In the genomic region with DNA sequence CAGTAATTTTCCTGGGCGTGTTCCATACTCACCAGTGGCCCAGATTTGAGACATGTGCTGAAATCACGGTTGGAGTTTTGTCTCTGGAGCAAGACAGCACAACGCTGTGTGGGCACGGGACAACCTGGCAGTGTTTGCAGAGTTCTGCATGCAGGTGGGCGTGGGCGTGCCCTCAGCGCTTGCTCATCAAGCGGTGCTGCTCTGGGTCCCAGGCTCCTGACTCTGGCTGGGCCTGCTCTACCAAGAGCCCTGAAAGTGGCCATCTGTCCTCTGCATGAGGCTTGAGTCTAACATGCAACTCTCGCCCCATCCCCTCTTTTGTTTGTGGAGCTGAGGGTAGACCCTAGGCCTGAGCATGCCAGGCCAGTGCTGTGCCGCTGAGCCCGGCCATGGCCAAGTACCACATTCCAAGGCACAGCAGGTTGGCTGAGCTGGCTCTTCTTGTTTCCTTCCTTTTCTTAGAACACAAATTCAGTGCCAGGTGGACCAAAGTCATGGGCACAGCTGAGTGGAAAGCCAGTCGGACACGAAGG, we compare ENCODE assay signal across 12 mouse cellular contexts. TPM values are rescaled to one million over a fixed set of nuclear protein-coding genes. Genes with fewer than 3 reads are reported as not detected.
A peak's percentile ranks its signal among the peaks of the same experiment; 100 is the strongest.
DNase-seq lines count a peak whose midpoint lies in the region; ATAC-seq lines count a peak whose summit lies in the region.
"Had no signal": no experiment of that assay in that cellular context is flagged by ENCODE, and none has a peak within 500 bp of the region (broad histone marks: within the 10 kb centered on the region; RNA-seq: fewer than 3 reads in every experiment).

No protein-coding gene starts in this region.

- peaks cover 42% of the 10 kb centered on the region for H3K36me3 ChIP-seq in hindbrain, embryonic 15.5 days
- peaks cover 97% of the 10 kb centered on the region for H3K36me3 ChIP-seq in hindbrain, embryonic 10.5 days
- H3K36me3 ChIP-seq in intestine, embryonic 16.5 days (ENCODE audit: control insufficient read depth, insufficient read depth, low read length) = peaks cover 19% of the 10 kb centered on the region; the same call in 1 of the 2 replicates

- ATAC-seq in hindbrain, embryonic 15.5 days (ENCODE audit: low FRiP score, low read depth) = no peak
- no peak for ATAC-seq in intestine, embryonic 16.5 days

- no peak overlapping the region for H3K4me2 ChIP-seq in hindbrain, embryonic 15.5 days
- H3K4me2 ChIP-seq in intestine, embryonic 16.5 days (ENCODE audit: low read depth, low read length) = no peak overlapping the region
- H3K4me2 ChIP-seq: midbrain, embryonic 11.5 days had no signal

- no peak overlapping the region for H3K4me3 ChIP-seq in hindbrain, embryonic 15.5 days
- H3K4me3 ChIP-seq in hindbrain, embryonic 10.5 days = no peak overlapping the region
- H3K4me3 ChIP-seq in intestine, embryonic 16.5 days (ENCODE audit: low read length) = no peak overlapping the region
- H3K4me3 ChIP-seq: heart, adult 2 months had no signal

- peaks cover 19% of the 10 kb centered on the region for H3K4me1 ChIP-seq in hindbrain, embryonic 15.5 days (replicated peaks)
- peaks cover 14% of the 10 kb centered on the region for H3K4me1 ChIP-seq in hindbrain, embryonic 10.5 days (replicated peaks)
- H3K4me1 ChIP-seq in intestine, embryonic 16.5 days (ENCODE audit: control insufficient read depth, insufficient read depth, low read length) = peaks cover 4% of the 10 kb centered on the region

- H3K9me3 ChIP-seq in hindbrain, embryonic 15.5 days = no peaks in the 10 kb centered on the region
- H3K9me3 ChIP-seq in hindbrain, embryonic 10.5 days = no peaks in the 10 kb centered on the region
- H3K9me3 ChIP-seq in intestine, embryonic 16.5 days (ENCODE audit: control insufficient read depth, low read length) = no peaks in the 10 kb centered on the region

- no peaks in the 10 kb centered on the region for H3K27me3 ChIP-seq in hindbrain, embryonic 15.5 days
- no peaks in the 10 kb centered on the region for H3K27me3 ChIP-seq in hindbrain, embryonic 10.5 days (ENCODE audit: insufficient read depth, poor library complexity, severe bottlenecking)
- H3K27me3 ChIP-seq in intestine, embryonic 16.5 days (replicated peaks; ENCODE audit: control insufficient read depth, insufficient read depth, low read length) = no peaks in the 10 kb centered on the region

- H3K9ac ChIP-seq in hindbrain, embryonic 15.5 days = no peak overlapping the region
- H3K9ac ChIP-seq in intestine, embryonic 16.5 days (ENCODE audit: low read depth, low read length) = no peak overlapping the region

- 91% methylated on average over 13 of the region's 13 CpGs for WGBS in hindbrain, embryonic 15.5 days
- WGBS in hindbrain, embryonic 10.5 days = 92% methylated on average over 13 of the region's 13 CpGs
- 92% methylated on average over 13 of the region's 13 CpGs for WGBS in intestine, embryonic 16.5 days

- H3K27ac ChIP-seq in hindbrain, embryonic 15.5 days (replicated peaks) = 0 out of 2 replicates have a peak overlapping the region, but pooled peaks have one; percentile 11
- no peak overlapping the region for H3K27ac ChIP-seq in hindbrain, embryonic 10.5 days
- no peak overlapping the region for H3K27ac ChIP-seq in intestine, embryonic 16.5 days (ENCODE audit: low read length)
- H3K27ac ChIP-seq: heart, adult 2 months had no signal

- DNase-seq in hindbrain, embryonic 10.5 days (ENCODE audit: low spot score) = no peak
- peak; percentile 81 for DNase-seq in cerebellum, adult 9-10 months
- peak; percentile 39 to 52 for DNase-seq in layer of hippocampus, postnatal 10 days (ENCODE audit: low spot score in 2 of 2)
- DNase-seq in right cerebral cortex, adult 2 months (ENCODE audit: low spot score in 2 of 2) = peak; percentile 84 to 86
- DNase-seq in heart, adult 9 months (ENCODE audit: low spot score in 2 of 2) = no peak
- DNase-seq in retina, postnatal 1 day = no peak
- DNase-seq: adrenal gland, postnatal 36 days; heart, adult 2 months; thymus, adult 2 months had no signal

RNA-seq across cellular contexts. Expression of a gene that starts 36.2 kb away (rescaled TPM):
- 79.7 and 81.1 TPM in 2 replicates for polyA plus RNA-seq in hindbrain, embryonic 15.5 days (2015; fragmentation: Nextera tagmentation; extraction: Ambion mirVana)
- 55.6 and 68.9 TPM in 2 replicates for polyA plus RNA-seq in hindbrain, embryonic 10.5 days (2016; fragmentation: Nextera tagmentation; extraction: Ambion mirVana)
- total RNA-seq in layer of hippocampus, postnatal 10 days (2021) = 100 to 1,000 TPM; 272 to 279 TPM
- 14.4 and 16.2 TPM in 2 replicates for polyA plus RNA-seq in intestine, embryonic 16.5 days (2015; fragmentation: Nextera tagmentation; extraction: Ambion mirVana)

RNA-seq across cellular contexts. Expression of a gene that starts 49.3 kb away (rescaled TPM):
- polyA plus RNA-seq in hindbrain, embryonic 15.5 days (2015; fragmentation: Nextera tagmentation; extraction: Ambion mirVana) = 33.1 and 33.6 TPM in 2 replicates
- polyA plus RNA-seq in hindbrain, embryonic 10.5 days (2016; fragmentation: Nextera tagmentation; extraction: Ambion mirVana) = 27.1 and 27.2 TPM in 2 replicates
- total RNA-seq in layer of hippocampus, postnatal 10 days (2021) = 10 to 100 TPM; 28.2 to 28.5 TPM
- polyA plus RNA-seq in intestine, embryonic 16.5 days (2015; fragmentation: Nextera tagmentation; extraction: Ambion mirVana) = 26.7 and 26.9 TPM in 2 replicates

Comparison
In these comparisons a context has a peak if more than half of its experiments do, and no peak if none do; other contexts are left out.
1. DNase-seq: peak in cerebellum, adult 9-10 months (single experiment), layer of hippocampus, postnatal 10 days (2 of 2) and right cerebral cortex, adult 2 months (2 of 2); none in hindbrain, embryonic 10.5 days (single experiment), heart, adult 9 months (0 of 2) and retina, postnatal 1 day (single experiment).